Mouse (Mus musculus) thymus, adult 2 months (tissue): ENCODE measurements at regions not wholly inside any gene's neighbourhood (a gene's known extent, or its start where the extent isn't known, plus 50 kb on each side); places are given as distances from the start of the nearest gene placed in this dataset.

Experiments
- CTCF ChIP-seq: fragments of 200-500 bp; IDR thresholded peaks from 2 replicates; pipeline ENCODE4 v1.5.1; 2012; ENCODE audit warnings: mild to moderate bottlenecking, control low read depth, low read length, moderate library complexity, borderline replicate concordance; ENCODE audit not compliant: control insufficient read depth, poor library complexity, insufficient read depth; ENCODE audit errors: extremely low read depth
- POLR2A ChIP-seq: fragments of 200-500 bp; IDR thresholded peaks from 2 replicates; pipeline ENCODE4 v1.6.1; 2012; ENCODE audit warnings: mild to moderate bottlenecking, low read length, control low read depth, moderate library complexity; ENCODE audit not compliant: control insufficient read depth, poor library complexity, insufficient read depth; ENCODE audit errors: extremely low read depth

DNA sequence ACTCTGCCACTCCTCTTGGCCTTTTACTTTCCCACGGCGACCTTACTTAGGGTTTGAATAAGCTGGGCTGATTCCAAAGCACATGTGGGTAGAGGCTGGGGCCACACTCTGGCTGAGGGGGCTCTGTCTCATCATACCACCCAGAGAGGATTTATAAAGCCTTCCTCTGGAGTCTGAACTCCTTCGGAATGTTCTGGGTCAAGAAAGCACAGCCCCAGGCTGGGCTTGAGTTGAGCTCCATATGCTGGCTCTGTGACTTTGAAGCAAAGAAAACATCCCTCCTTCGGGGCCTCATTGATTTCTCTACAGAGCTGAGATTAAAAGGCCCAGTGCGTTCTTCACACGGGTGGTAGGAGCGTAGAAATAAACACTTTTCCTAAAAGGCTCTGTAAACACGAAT is 172.3 kb upstream of the Tle3 start:
- TF ChIP-seq CTCF: no peak
- TF ChIP-seq POLR2A: no peak
